Mouse (Mus musculus) hindbrain, embryonic 13.5 days (tissue): ENCODE data around the gene Dlat. TPM values are rescaled to one million over a fixed set of nuclear protein-coding genes. Genes with fewer than 3 reads are reported as not detected.
A peak's percentile ranks its signal among the peaks of the same experiment; 100 is the strongest.

ENCODE experiments used
- ATAC-seq: fragments of 200-750 bp; cut with Nextera tagmentation; 2 replicates; pipeline ENCODE4 v1.8.0; 2017; ENCODE audit warnings: moderate TSS enrichment; ENCODE audit not compliant: low FRiP score
- H3K27ac ChIP-seq: fragments of 300-500 bp; sonication (generic); 2 replicates; pipeline ENCODE4 v1.5.1; 2015; ENCODE audit warnings: inconsistent platforms, mild to moderate bottlenecking, moderate library complexity
- H3K27me3 ChIP-seq: fragments of 300-500 bp; sonication (generic); 2 replicates; pipeline ENCODE4 v1.6.1; 2015; ENCODE audit warnings: mild to moderate bottlenecking, inconsistent platforms
- H3K36me3 ChIP-seq: fragments of 300-500 bp; sonication (generic); 2 replicates; pipeline ENCODE4 v1.6.1; 2015; ENCODE audit warnings: mild to moderate bottlenecking, inconsistent platforms
- H3K4me1 ChIP-seq: fragments of 300-500 bp; sonication (generic); replicated peaks from 2 replicates; pipeline ENCODE4 v1.6.1; 2015; ENCODE audit warnings: inconsistent platforms
- H3K4me2 ChIP-seq: fragments of 300-500 bp; sonication (generic); 2 replicates; pipeline ENCODE4 v1.6.1; 2015; ENCODE audit warnings: inconsistent platforms, mild to moderate bottlenecking, moderate library complexity
- H3K4me3 ChIP-seq: fragments of 300-500 bp; sonication (generic); 2 replicates; pipeline ENCODE4 v1.5.1; 2015; ENCODE audit warnings: mild to moderate bottlenecking, inconsistent platforms
- H3K9ac ChIP-seq: fragments of 300-500 bp; sonication (generic); 2 replicates; pipeline ENCODE4 v1.6.1; 2015; ENCODE audit warnings: mild to moderate bottlenecking, inconsistent platforms
- H3K9me3 ChIP-seq: fragments of 300-500 bp; sonication (generic); 2 replicates; pipeline ENCODE4 v1.6.1; 2016; ENCODE audit warnings: inconsistent platforms
- WGBS: fragments of 180-500 bp; shearing (Covaris S2); methylation state at CpG from one replicate; pipeline ENCODE4 v1.1.7; 2015; 5-methylcytosine and 5-hydroxymethylcytosine counted together
- polyA plus RNA-seq: library from polyadenylated mRNA; unstranded; fragments of >200 nt; fragmentation: Nextera tagmentation; extraction: Ambion mirVana; gene quantifications from 2 replicates; pipeline ENCODE4 v1.2.1, GENCODE M21; 2015

Dlat gene
- polyA plus RNA-seq, 1 experiment from 2014 or later, result 46.3 TPM

DNA sequence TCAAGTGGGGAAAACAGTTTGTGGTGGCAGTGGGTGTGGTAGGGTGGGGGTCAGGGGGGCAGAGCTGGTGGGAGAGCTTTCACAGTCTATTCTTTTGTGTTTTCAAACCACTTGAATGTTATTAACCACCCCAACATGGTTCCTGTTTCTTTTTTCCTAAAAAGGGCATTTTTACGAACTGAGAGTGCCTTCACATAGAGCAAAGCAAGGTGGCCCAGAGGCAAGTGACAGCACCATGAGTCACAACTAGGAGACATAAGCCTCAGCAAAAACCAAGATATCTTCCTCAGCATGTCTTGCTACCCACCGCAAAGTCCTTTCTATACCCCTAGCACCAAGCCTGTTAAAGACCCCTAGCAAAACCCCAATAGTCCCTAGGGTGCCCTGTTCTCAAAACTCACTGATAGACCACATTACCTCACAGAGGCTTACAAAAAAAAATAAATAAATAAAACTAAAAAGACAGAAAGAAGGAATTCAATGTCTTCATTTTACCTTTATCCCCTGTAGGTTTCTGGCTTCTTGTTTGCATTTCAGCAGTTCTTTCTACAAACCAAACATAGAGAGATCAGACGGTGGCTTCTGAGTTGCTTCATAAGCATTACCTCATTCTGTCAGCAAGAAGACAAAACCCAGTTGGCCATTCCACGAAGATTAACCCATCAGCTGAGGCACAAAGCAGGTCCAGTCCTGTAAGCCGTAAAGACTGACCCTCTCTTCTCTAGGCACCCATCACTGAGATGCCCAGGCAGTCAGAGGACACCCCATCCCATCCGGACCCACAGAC lies 27.5 kb upstream of the Dlat start:
- no peak for ATAC-seq
- no peak overlapping the region for H3K27ac ChIP-seq
- peaks cover 87% of the 10 kb centered on the region for H3K36me3 ChIP-seq
- no peak overlapping the region for H3K4me2 ChIP-seq
- H3K27me3 ChIP-seq, result no peaks in the 10 kb centered on the region
- H3K4me1 ChIP-seq, result no peaks in the 10 kb centered on the region
- no peak overlapping the region for H3K9ac ChIP-seq
- WGBS, result 84% methylated on average over 6 of the region's 6 CpGs
- H3K9me3 ChIP-seq, result no peaks in the 10 kb centered on the region
- no peak overlapping the region for H3K4me3 ChIP-seq

DNA sequence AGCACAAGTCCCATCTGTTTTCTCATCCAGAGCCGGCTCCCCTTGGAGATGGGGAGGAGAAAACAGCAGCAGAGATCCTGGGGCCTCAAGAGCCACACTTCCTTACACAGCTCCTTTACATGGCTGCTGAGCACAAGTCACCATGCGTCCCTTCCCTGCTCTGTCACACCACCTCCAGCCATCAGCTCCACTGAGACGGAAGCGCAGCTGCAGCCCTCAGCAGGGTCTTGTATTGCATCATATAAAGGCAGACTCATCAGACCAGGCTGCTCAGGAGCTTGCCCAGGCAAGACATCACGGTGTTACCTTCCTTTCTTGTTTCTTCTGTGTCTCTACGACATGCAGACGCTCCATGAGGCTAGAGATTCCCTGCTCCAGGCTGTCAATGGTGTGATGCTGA lies 22.1 kb upstream of the Dlat start:
- peaks cover 92% of the 10 kb centered on the region for H3K36me3 ChIP-seq
- H3K4me2 ChIP-seq, result no peak overlapping the region
- no peak overlapping the region for H3K27ac ChIP-seq
- ATAC-seq, result no peak
- H3K4me1 ChIP-seq, result no peaks in the 10 kb centered on the region
- H3K27me3 ChIP-seq, result no peaks in the 10 kb centered on the region
- H3K9me3 ChIP-seq, result no peaks in the 10 kb centered on the region
- 74% methylated on average over 7 of the region's 7 CpGs for WGBS
- no peak overlapping the region for H3K9ac ChIP-seq
- no peak overlapping the region for H3K4me3 ChIP-seq

DNA sequence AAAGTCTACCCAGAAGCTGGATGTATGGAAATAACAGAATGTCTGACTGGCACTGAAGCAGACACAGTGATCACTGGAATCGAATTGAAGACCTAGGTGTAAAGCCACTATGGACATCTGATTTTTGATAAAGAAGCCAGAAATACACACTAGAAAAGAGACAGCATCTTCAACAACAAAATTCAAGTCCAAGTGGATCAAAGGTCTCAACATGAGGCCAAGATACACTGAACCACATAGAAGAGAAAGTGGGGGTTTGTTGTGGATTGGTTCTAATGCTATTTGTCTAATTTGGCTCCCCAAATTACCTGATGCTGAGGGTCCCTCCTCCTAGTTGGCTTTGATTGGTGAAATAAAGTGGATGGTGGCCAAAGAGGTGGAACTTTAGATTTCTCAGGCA lies 19.8 kb upstream of the Dlat start:
- H3K4me1 ChIP-seq, result no peaks in the 10 kb centered on the region
- WGBS, result 86% methylated on average over 1 of the region's 1 CpGs
- no peak for ATAC-seq

DNA sequence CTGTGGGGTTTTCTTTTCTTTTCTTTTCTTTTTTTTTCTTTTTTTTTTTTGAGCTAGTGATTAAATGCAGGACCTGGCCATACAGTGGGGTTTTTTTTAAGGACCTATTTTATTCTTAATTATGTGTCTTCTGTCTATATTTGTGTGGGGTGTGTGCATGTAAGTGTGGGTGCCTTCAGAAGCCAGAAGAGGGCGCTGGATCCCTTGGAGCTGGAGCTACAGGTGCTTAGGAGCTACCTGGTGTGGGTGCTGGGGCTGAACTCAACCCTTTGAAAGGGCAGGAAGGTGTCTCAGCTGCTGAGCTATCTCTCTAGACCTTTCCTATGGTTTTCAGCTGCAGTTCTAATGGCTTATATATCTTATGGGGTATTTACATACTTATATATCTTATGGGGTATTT lies 15.2 kb upstream of the Dlat start:
- WGBS, result 22% methylated on average over 1 of the region's 1 CpGs
- no peak overlapping the region for H3K4me2 ChIP-seq
- ATAC-seq, result no peak
- H3K4me3 ChIP-seq, result no peak overlapping the region
- H3K36me3 ChIP-seq, result peaks cover 48% of the 10 kb centered on the region
- no peaks in the 10 kb centered on the region for H3K27me3 ChIP-seq
- no peak overlapping the region for H3K9ac ChIP-seq
- H3K9me3 ChIP-seq, result no peaks in the 10 kb centered on the region
- H3K27ac ChIP-seq, result no peak overlapping the region
- H3K4me1 ChIP-seq, result no peaks in the 10 kb centered on the region

More for the DNA sequence above, 19.8 kb upstream of the Dlat start:
- Histone ChIP-seq H3K27me3 (no peaks in the 10 kb centered on the region), H3K4me3 (no peak overlapping the region), H3K9me3 (no peaks in the 10 kb centered on the region), H3K9ac (no peak overlapping the region), H3K36me3 (peaks cover 85% of the 10 kb centered on the region), H3K27ac (no peak overlapping the region), H3K4me2 (no peak overlapping the region)

DNA sequence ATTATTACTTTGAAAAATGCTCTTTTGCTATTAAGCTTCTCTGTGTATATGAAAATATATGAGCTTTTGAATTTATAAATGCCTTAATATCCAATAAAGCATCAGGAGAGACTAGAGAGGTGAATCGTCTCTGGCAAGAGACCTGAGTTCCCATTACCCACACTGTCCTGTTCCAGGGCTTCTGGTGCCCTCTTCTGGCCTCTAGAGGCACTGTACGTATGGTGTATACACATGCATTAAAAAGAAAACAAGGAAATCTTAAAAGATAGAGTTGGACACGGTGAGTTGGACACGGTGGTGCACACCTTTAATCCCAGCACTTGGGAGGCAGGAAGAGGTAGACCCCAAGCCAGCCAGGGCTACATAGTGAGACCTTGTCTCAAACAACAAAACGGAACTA lies 11.1 kb upstream of the Dlat start:
- 39% methylated on average over 5 of the region's 5 CpGs for WGBS
- no peak for ATAC-seq
- H3K27me3 ChIP-seq, result no peaks in the 10 kb centered on the region
- no peak overlapping the region for H3K4me3 ChIP-seq
- H3K4me1 ChIP-seq, result no peaks in the 10 kb centered on the region
- no peak overlapping the region for H3K4me2 ChIP-seq
- H3K9ac ChIP-seq, result no peak overlapping the region
- no peaks in the 10 kb centered on the region for H3K9me3 ChIP-seq
- no peak overlapping the region for H3K27ac ChIP-seq
- peaks cover 53% of the 10 kb centered on the region for H3K36me3 ChIP-seq

DNA sequence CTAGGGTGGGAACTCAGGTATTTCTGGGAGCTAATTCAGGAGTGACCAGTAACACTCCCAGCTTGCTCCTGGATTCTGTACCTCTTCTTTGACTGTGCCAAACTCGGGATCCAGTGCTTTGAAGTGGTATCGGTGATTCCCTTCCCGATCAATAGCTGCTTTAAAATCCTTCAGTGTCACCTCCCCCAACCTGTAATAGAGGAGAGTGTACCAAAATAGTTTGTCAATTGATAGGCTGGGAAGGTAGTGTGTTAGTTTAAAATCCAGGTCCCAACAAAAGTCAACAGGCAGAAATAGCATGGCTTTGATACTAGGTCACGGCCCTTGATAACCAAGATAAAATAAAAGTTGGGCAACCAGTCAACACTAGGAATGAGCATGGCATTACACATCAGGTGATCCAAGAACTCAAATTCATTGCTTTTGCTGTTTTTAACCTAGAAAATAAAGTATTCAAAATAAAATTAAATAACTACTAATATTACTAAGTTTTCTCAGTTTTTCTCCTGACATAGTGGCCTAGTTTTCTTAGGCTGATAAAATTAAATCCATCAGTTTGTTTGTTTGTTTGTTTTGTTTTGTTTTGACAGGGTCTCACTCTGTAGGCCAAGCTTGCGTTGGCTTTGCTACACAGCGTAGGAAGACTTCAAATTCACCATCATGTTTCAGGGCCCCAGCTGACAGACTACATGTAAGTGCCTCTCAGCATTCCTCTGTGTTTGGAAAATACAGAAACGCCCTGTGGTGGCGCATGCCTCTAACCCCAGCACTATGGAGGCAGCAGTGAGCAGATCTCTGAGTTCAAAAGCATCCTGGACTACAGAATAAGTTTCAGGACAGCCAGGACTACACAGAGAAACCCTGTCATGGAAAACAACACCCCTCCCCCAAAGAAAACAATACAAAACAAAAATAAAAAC lies 8.3 kb upstream of the Dlat start:
- no peak for ATAC-seq
- WGBS, result 85% methylated on average over 8 of the region's 8 CpGs
- no peaks in the 10 kb centered on the region for H3K27me3 ChIP-seq
- peaks cover 62% of the 10 kb centered on the region for H3K36me3 ChIP-seq
- H3K4me3 ChIP-seq, result no peak overlapping the region
- H3K9ac ChIP-seq, result no peak overlapping the region
- no peaks in the 10 kb centered on the region for H3K9me3 ChIP-seq
- no peaks in the 10 kb centered on the region for H3K4me1 ChIP-seq
- H3K27ac ChIP-seq, result no peak overlapping the region
- H3K4me2 ChIP-seq, result no peak overlapping the region

DNA sequence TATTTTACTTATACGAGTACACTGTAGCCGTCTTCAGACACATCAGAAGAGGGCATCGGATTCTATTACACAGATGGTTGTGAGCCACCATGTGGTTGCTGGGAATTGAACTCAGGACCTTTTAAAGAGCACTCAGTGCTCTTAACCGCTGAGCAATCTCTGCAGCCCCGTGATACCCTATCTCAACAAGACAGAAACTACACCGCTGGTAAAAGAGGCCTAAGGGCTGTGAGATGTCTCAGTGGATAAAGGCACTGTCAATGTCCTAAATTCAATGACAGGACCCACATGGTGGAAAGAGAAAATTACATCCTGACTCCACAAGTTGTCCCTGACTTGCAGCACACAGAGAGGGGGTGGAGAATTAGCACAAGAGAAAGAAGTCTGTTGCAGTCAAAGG lies 6.9 kb upstream of the Dlat start:
- Histone ChIP-seq H3K4me3 (no peak overlapping the region), H3K4me1 (no peaks in the 10 kb centered on the region), H3K9me3 (no peaks in the 10 kb centered on the region), H3K27me3 (no peaks in the 10 kb centered on the region), H3K9ac (no peak overlapping the region), H3K4me2 (no peak overlapping the region), H3K36me3 (peaks cover 62% of the 10 kb centered on the region), H3K27ac (no peak overlapping the region)
- ATAC-seq, result no peak
- 86% methylated on average over 6 of the region's 6 CpGs for WGBS

DNA sequence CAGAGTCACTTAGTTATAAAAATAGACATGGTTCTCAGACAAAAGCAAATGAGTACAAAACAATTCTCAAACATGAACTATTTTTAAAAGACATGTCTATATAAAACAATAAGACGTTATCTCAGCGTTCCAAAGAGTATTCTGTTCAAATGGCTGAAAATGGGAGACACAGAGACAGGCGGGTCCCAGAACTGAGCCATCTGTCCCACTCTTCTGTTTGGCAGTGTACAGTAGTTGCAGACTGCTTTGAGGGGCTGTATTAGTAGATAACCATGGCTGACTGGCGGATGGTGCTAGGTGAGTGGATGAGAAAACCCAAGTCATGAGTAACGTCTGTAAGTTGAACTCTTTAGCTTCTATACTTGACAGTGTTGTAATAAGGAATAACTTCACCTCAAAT lies 5.2 kb upstream of the Dlat start:
- Histone ChIP-seq H3K4me2 (no peak overlapping the region), H3K27ac (no peak overlapping the region), H3K27me3 (no peaks in the 10 kb centered on the region), H3K9me3 (no peaks in the 10 kb centered on the region), H3K36me3 (peaks cover 59% of the 10 kb centered on the region), H3K9ac (no peak overlapping the region), H3K4me3 (no peak overlapping the region), H3K4me1 (peaks cover 7% of the 10 kb centered on the region)
- no peak for ATAC-seq
- 93% methylated on average over 5 of the region's 5 CpGs for WGBS

DNA sequence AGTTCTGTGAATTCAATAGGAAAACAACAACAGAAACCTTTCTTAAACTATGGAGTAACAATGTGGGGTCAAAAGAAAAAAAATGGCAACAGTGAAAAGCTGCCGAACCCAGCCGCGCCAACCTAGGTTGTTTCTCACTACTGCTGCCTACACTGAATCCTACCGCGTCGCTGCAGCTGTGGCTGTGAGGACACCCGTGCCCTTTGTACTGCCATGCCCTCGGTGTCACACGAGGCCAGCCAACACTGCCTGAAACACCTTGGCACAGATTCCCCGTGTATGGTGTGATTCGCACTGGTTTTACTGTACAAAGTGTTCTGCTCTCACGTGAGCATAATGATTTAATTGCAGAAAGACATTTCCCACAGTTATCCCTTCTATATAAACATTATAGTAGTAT lies 851 bp upstream of the Dlat start:
- H3K4me2 ChIP-seq, result peak overlapping the region; percentile 77
- 19% methylated on average over 12 of the region's 12 CpGs for WGBS
- no peaks in the 10 kb centered on the region for H3K9me3 ChIP-seq
- peaks cover 40% of the 10 kb centered on the region for H3K36me3 ChIP-seq
- no peaks in the 10 kb centered on the region for H3K27me3 ChIP-seq
- peak overlapping the region; percentile 96 for H3K4me3 ChIP-seq
- peaks cover 23% of the 10 kb centered on the region for H3K4me1 ChIP-seq
- ATAC-seq, result no peak
- no peak overlapping the region for H3K27ac ChIP-seq
- H3K9ac ChIP-seq, result peak overlapping the region; percentile 92

DNA sequence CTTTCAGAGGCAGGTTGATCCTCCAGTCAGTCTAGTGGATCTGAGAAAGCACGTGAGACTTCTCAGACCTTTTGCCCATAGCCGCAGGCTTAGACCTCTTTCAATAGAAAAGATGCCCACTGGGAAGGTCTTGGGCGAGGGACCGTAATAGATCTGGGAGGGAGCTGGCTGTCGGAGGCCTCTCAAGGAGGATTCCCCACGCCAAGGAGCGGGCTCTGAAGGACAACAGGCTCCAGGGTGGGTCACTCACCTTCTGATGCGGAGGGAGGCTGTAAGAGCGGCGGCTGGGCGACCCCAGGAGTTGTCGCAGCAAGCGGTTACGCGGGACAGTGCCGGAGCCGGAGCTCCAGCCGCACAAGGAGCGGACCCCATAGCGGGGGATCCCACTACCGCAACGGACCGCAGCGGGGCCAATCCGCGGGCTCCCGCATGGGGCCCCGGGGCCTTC lies 615 bp downstream of the Dlat start:
- H3K4me1 ChIP-seq, result peaks cover 23% of the 10 kb centered on the region
- peak overlapping the region; percentile 92 for H3K9ac ChIP-seq
- H3K4me2 ChIP-seq, result peak overlapping the region; percentile 77
- H3K27ac ChIP-seq, result peak overlapping the region; percentile 89
- peak overlapping the region; percentile 96 for H3K4me3 ChIP-seq
- under 1% methylated on average over 28 of the region's 28 CpGs for WGBS
- peak; percentile 78 for ATAC-seq
- peaks cover 40% of the 10 kb centered on the region for H3K36me3 ChIP-seq
- H3K27me3 ChIP-seq, result no peaks in the 10 kb centered on the region
- no peaks in the 10 kb centered on the region for H3K9me3 ChIP-seq

DNA sequence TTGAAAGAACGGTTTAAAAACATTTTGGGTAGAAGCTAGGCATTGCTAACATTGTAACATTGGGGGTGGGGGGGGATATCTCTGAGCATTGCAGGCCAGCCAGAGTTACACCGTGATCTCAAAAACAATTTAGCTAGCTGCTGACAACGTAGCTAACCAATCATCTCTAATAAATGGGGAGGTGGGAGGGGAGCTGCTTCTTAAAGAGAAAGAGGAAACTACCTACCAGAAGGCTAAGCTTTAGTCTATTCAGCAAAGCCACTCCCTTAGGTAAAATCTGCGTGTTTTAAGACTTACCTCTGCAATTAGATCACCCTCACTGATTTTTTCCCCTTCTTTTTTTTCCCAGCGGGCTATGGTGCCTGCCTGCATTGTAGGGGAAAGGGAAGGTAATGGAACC lies 1.2 kb downstream of the Dlat start:
- Histone ChIP-seq H3K4me3 (peak overlapping the region; percentile 96), H3K27me3 (no peaks in the 10 kb centered on the region), H3K4me1 (peaks cover 23% of the 10 kb centered on the region), H3K36me3 (peaks cover 41% of the 10 kb centered on the region), H3K9ac (peak overlapping the region; percentile 92), H3K9me3 (no peaks in the 10 kb centered on the region), H3K27ac (peak overlapping the region; percentile 89; the same call in 1 of the 2 replicates), H3K4me2 (peak overlapping the region; percentile 77)
- 25% methylated on average over 5 of the region's 5 CpGs for WGBS
- ATAC-seq, result no peak

DNA sequence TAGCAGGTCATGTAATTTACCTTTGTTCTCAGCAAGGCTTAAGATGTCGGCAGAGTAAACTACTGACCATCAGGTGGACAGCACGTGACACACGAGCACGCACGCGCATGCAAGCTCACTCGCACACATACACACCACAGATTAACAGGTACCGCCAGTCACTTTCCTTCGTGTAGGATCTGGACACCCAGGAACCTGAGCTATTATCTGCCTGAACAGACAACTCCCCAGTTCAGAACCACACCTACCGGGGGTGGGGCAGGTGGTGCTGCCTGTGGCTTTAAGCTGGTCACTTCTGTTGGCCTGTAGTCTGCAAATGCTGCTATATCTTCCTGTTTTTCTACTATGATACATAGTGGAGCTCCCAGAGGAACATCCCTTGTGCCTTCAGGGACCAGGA lies 9.1 kb downstream of the Dlat start:
- peaks cover 92% of the 10 kb centered on the region for H3K36me3 ChIP-seq
- WGBS, result 96% methylated on average over 10 of the region's 10 CpGs

More for the DNA sequence above, 9.1 kb downstream of the Dlat start:
- Histone ChIP-seq H3K4me1 (no peaks in the 10 kb centered on the region), H3K27me3 (no peaks in the 10 kb centered on the region), H3K9me3 (no peaks in the 10 kb centered on the region), H3K4me3 (no peak overlapping the region), H3K27ac (no peak overlapping the region), H3K9ac (no peak overlapping the region), H3K4me2 (no peak overlapping the region)
- no peak for ATAC-seq
